Mouse (Mus musculus) lung, postnatal 0 days (tissue): Measurements from ENCODE around the gene Eef2k. TPM values are rescaled to one million over a fixed set of nuclear protein-coding genes. Genes with fewer than 3 reads are reported as not detected.

Source experiments
- ATAC-seq: fragments of 200-750 bp; cut with Nextera tagmentation; 2 replicates; pipeline ENCODE4 v1.8.0; 2017; ENCODE audit warnings: moderate library complexity
- DNase-seq: peaks from one replicate; pipeline ENCODE4 v3.0.0-alpha.2; 2016; ENCODE audit warnings: low spot score
- H3K27ac ChIP-seq: fragments of 300-500 bp; sonication (generic); 2 replicates; pipeline ENCODE4 v1.5.1; 2014; ENCODE audit warnings: antibody characterized with exemption, mild to moderate bottlenecking, low read length, mixed read lengths
- H3K27me3 ChIP-seq: fragments of 300-500 bp; sonication (generic); replicated peaks from 2 replicates; pipeline ENCODE4 v1.6.1; 2014; ENCODE audit warnings: low read length, mixed read lengths; ENCODE audit not compliant: insufficient read depth
- H3K36me3 ChIP-seq: fragments of 300-500 bp; sonication (generic); 2 replicates; pipeline ENCODE4 v1.6.1; 2014; ENCODE audit warnings: low read length, mixed read lengths; ENCODE audit not compliant: insufficient read depth
- H3K4me1 ChIP-seq: fragments of 300-500 bp; sonication (generic); 2 replicates; pipeline ENCODE4 v1.6.1; 2014; ENCODE audit warnings: antibody characterized with exemption, low read depth, low read length, mixed read lengths; ENCODE audit not compliant: insufficient read depth
- H3K4me2 ChIP-seq: fragments of 300-500 bp; sonication (generic); replicated peaks from 2 replicates; pipeline ENCODE4 v1.6.1; 2014; ENCODE audit warnings: low read depth, mild to moderate bottlenecking, low read length, moderate library complexity, mixed read lengths
- H3K4me3 ChIP-seq: fragments of 300-500 bp; sonication (generic); 2 replicates; pipeline ENCODE4 v1.5.1; 2014; ENCODE audit warnings: low read depth, low read length
- H3K9ac ChIP-seq: fragments of 300-500 bp; sonication (generic); replicated peaks from 2 replicates; pipeline ENCODE4 v1.6.1; 2014; ENCODE audit warnings: low read depth, mild to moderate bottlenecking
- H3K9me3 ChIP-seq: fragments of 300-500 bp; sonication (generic); 2 replicates; pipeline ENCODE4 v1.6.1; 2016; ENCODE audit warnings: low read length, mixed read lengths
- CTCF ChIP-seq: IDR thresholded peaks from 2 replicates; pipeline ENCODE4 v1.5.1; 2016; ENCODE audit warnings: antibody characterized with exemption, mild to moderate bottlenecking
- EP300 ChIP-seq: IDR thresholded peaks from 2 replicates; pipeline ENCODE4 v1.6.1; 2016; ENCODE audit warnings: antibody characterized with exemption, mild to moderate bottlenecking, control low read depth
- WGBS: fragments of 180-500 bp; shearing (Covaris S2); extraction: QIAGEN DNeasy Blood & Tissue Kit; methylation state at CpG from one replicate; pipeline ENCODE4 v1.1.7; 2014; 5-methylcytosine and 5-hydroxymethylcytosine counted together
- polyA plus RNA-seq: library from polyadenylated mRNA; unstranded; fragments of >200 nt; fragmentation: Nextera tagmentation; extraction: Ambion mirVana; gene quantifications from 2 replicates; pipeline ENCODE4 v1.2.1, GENCODE M21; 2015

Gene Eef2k
- polyA plus RNA-seq, 1 experiment from 2014 or later: 16.8 TPM

DNA sequence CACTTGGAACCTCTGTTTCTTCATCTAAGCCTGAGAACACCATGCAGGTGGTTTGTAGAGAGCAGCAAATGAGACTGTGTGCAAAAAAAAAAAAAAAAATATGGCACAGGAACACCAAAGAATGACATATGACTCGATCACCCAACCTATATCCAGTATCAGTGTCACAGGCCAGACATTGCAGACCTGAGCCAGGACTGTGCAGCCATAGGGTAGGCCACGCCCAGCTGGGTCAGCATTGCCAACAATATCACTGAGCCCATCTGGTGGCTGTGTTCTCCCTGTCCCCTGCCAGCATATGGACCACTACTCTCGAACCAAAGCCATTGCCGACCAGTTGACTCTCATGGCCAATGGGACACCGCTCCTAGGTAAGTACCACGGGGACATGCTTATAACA is 25.1 kb upstream of the Eef2k start:
- Histone ChIP-seq H3K27ac (no peak overlapping the region), H3K4me2 (no peak overlapping the region), H3K9ac (no peak overlapping the region), H3K27me3 (no peaks in the 10 kb centered on the region), H3K4me3 (no peak overlapping the region), H3K36me3 (no peaks in the 10 kb centered on the region), H3K9me3 (no peaks in the 10 kb centered on the region), H3K4me1 (no peaks in the 10 kb centered on the region)
- DNase-seq: no peak
- WGBS: 84% methylated on average over 6 of the region's 6 CpGs
- no peak for TF ChIP-seq CTCF
- no peak for ATAC-seq

DNA sequence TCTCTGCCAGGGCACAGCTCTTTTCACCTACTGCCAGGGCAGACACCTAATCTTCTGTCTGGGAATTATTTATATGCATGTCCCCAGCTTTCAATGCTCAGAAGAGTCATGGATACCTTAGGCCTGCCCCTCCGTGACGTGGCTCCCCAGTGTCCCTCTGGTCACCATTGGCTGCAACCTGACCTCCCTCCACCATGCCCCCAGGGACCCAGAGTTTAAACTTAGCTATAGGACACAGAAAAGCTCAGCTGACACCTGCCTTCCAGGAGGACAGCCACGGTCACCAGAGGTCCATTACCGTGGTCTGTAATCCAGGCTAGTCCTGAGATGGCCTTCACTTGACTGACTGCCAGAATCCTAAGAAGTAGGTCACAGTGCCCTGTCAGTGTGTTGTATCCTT is 23.2 kb upstream of the Eef2k start:
- no peaks in the 10 kb centered on the region for H3K4me1 ChIP-seq
- H3K27me3 ChIP-seq: no peaks in the 10 kb centered on the region
- TF ChIP-seq EP300: no peak
- no peak for TF ChIP-seq CTCF
- ATAC-seq (no peak), DNase-seq (no peak)
- WGBS: 89% methylated on average over 4 of the region's 4 CpGs
- no peaks in the 10 kb centered on the region for H3K36me3 ChIP-seq
- H3K27ac ChIP-seq: no peak overlapping the region
- no peak overlapping the region for H3K9ac ChIP-seq
- H3K4me2 ChIP-seq: no peak overlapping the region
- H3K9me3 ChIP-seq: no peaks in the 10 kb centered on the region
- H3K4me3 ChIP-seq: no peak overlapping the region

DNA sequence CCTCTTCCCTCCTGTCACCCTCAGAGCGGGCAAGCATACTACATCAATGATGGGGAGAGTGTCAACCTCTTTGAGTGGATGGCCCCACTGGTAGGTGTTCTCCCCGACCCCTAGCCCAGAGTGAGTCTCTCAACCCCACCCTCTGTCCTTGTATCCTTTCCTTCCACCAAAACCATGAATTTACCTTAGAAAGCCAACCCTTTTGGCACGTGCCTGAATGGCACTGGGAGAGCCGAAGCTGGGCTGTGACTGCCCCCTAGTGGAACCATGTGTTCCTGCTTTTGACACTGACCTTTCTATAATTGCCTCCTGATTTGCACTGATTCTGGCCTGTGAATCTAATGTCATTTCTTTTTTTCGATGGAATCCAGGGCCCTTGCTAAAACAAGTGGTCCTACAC is 19.4 kb upstream of the Eef2k start:
- no peak for TF ChIP-seq EP300
- TF ChIP-seq CTCF: peak; percentile 90
- H3K4me2 ChIP-seq: no peak overlapping the region
- H3K27ac ChIP-seq: no peak overlapping the region
- H3K9me3 ChIP-seq: no peaks in the 10 kb centered on the region
- H3K27me3 ChIP-seq: no peaks in the 10 kb centered on the region
- ATAC-seq (peak; percentile 52; the same call in 1 of the 2 replicates), DNase-seq (peak; percentile 80)
- H3K9ac ChIP-seq: no peak overlapping the region
- H3K4me1 ChIP-seq: no peaks in the 10 kb centered on the region
- 19% methylated on average over 5 of the region's 5 CpGs for WGBS
- no peak overlapping the region for H3K4me3 ChIP-seq
- no peaks in the 10 kb centered on the region for H3K36me3 ChIP-seq

DNA sequence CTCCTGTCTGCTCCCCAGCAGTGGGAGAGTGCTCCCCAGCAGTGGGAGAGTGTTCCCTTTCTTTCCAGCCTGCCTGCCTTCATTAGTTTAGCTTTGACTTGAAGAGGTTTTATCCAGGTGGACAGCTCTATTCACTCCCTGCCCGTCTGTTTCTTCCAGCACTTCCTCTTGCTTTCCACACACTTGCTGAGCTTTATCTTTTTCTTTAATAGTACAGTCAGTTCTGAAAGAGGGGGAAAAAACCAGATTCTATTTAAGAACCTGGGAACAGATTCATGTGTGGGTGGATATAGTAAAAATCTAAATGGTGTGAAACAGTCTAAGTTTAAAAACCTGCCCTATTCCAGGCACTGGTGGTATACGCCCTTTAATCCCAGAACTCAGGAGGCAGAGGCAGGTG is 17.5 kb upstream of the Eef2k start:
- no peaks in the 10 kb centered on the region for H3K27me3 ChIP-seq
- no peak overlapping the region for H3K9ac ChIP-seq
- ATAC-seq (no peak), DNase-seq (no peak)
- H3K27ac ChIP-seq: no peak overlapping the region
- H3K36me3 ChIP-seq: no peaks in the 10 kb centered on the region
- peaks cover 2% of the 10 kb centered on the region; the same call in 1 of the 2 replicates for H3K4me1 ChIP-seq
- H3K9me3 ChIP-seq: no peaks in the 10 kb centered on the region
- TF ChIP-seq EP300 (no peak), CTCF (no peak)
- H3K4me3 ChIP-seq: no peak overlapping the region
- no peak overlapping the region for H3K4me2 ChIP-seq
- 59% methylated on average over 2 of the region's 2 CpGs for WGBS

DNA sequence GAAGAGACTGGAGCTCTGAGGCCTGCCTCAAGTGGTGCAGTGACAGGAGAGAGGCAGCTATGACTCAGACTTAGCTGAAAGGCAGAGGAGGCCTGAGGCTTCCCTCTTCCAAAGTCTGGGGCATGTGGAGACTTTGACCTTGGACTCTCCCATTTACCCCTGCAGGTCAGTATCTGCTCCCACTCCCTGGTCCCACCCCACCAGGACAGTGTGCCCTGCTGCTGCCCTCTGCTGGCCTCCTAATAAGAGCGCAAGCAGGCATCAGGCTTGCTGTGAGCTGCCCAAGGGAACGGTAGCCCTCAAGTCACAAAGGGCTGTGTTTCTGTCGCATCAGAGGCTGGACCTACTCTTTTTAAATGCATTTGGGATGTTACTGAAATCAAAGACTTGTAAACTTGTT is 16.2 kb upstream of the Eef2k start:
- H3K27ac ChIP-seq: no peak overlapping the region
- no peak overlapping the region for H3K4me2 ChIP-seq
- peak; percentile 46 for DNase-seq
- H3K4me3 ChIP-seq: no peak overlapping the region
- H3K9me3 ChIP-seq: no peaks in the 10 kb centered on the region
- H3K9ac ChIP-seq: no peak overlapping the region
- no peaks in the 10 kb centered on the region for H3K36me3 ChIP-seq
- H3K27me3 ChIP-seq: no peaks in the 10 kb centered on the region
- ATAC-seq: no peak
- WGBS: 14% methylated on average over 3 of the region's 3 CpGs
- TF ChIP-seq EP300: no peak
- peak; percentile 81 for TF ChIP-seq CTCF
- peaks cover 10% of the 10 kb centered on the region; the same call in 1 of the 2 replicates for H3K4me1 ChIP-seq

DNA sequence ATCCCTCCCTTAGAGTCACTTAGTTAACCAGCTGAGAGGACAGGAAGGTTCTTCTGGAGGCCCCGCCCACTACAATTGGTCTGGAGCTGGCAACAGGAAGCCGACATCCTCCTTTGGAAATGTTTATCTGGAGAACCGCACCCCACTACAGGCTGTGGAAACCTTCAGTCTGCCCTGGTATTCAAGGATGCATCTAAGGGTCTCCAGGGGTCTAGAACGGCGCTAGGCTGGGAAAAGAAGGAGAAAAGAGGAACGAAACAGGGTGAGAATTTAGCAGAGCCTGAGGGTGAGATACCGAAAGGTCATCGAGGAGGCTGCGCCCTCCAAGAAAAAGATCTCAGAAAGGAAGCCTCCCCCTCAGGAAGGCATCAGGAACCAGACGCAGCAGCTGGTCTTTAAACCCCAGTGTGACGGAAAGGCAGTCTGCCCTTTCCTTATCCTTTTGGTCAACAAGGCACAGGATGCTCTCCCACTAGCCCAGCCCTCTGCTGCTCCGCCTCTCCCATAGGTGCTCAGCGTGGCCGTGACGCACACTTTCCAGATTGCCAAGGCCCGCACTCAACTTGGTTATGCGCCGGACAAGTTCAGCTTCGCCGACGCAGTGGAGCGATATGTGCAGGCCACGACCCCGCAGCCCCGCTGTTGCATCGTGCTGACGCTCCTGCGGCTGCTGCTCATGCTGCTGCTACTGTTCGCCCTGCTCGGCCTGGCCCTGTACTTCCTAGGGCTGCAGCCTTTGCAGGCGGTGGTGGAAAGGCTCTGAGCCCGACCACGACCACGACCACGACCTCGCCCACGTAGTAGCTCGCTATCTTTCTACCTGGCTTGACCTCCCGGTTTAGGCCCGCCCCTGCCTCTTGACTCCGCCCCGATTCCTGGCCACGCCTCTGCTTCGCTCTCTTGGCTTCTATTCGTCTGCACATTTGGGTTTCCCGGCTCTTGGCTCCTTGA is 11.9 kb upstream of the Eef2k start:
- H3K9me3 ChIP-seq: no peaks in the 10 kb centered on the region
- no peaks in the 10 kb centered on the region for H3K36me3 ChIP-seq
- H3K27ac ChIP-seq: peak overlapping the region; percentile 92
- TF ChIP-seq CTCF (no peak; the same call in 1 of the 2 replicates), EP300 (peak; percentile 37; the same call in 1 of the 2 replicates)
- peak overlapping the region; percentile 62 for H3K4me3 ChIP-seq
- DNase-seq (peak; percentile 85), ATAC-seq (peak; percentile 69)
- peak overlapping the region; percentile 97 for H3K4me2 ChIP-seq
- H3K9ac ChIP-seq: peak overlapping the region; percentile 37
- H3K4me1 ChIP-seq: peaks cover 11% of the 10 kb centered on the region; the same call in 1 of the 2 replicates
- 1% methylated on average over 46 of the region's 46 CpGs for WGBS
- H3K27me3 ChIP-seq: no peaks in the 10 kb centered on the region
